Mouse (Mus musculus) CH12.LX (cell line): ENCODE data around the gene Clec12a. TPM values are rescaled to one million over a fixed set of nuclear protein-coding genes. Genes with fewer than 3 reads are reported as not detected.

Experiments used
- DNase-seq: peaks from one replicate; pipeline ENCODE4 v3.0.0-alpha.2; 2013; ENCODE audit errors: extremely low read depth
- H3K27ac ChIP-seq: 2 replicates; pipeline ENCODE4 v1.5.1; 2012; ENCODE audit warnings: low read depth, mild to moderate bottlenecking, control low read depth, moderate library complexity; ENCODE audit not compliant: insufficient read depth
- H3K27me3 ChIP-seq: replicated peaks from 2 replicates; pipeline ENCODE3; 2012; ENCODE audit warnings: inconsistent platforms
- H3K36me3 ChIP-seq, 2 experiments: replicated peaks in 1 of 2; 2 replicates each; pipeline versions ENCODE3 to v1.6.1; 2012; ENCODE audit warnings: inconsistent platforms in 1 of 2, low read length in 1 of 2, mild to moderate bottlenecking in 1 of 2, mixed read lengths in 1 of 2, moderate library complexity in 1 of 2; ENCODE audit not compliant: control insufficient read depth in 1 of 2, insufficient read depth in 1 of 2
- H3K4me1 ChIP-seq, 2 experiments: 2 replicates each; pipeline ENCODE4 v1.6.1; 2012; ENCODE audit warnings: inconsistent platforms in 1 of 2, moderate library complexity in 1 of 2; ENCODE audit not compliant: insufficient read depth in 2 of 2, control insufficient read depth in 1 of 2
- H3K4me2 ChIP-seq: 2 replicates; pipeline ENCODE4 v1.6.1; 2012; ENCODE audit warnings: low read depth, mild to moderate bottlenecking, control low read depth; ENCODE audit not compliant: poor library complexity, insufficient read depth, severe bottlenecking
- H3K4me3 ChIP-seq, 3 experiments: fragments of 150-350 bp in 1 of 3; sonication (generic) in 1 of 3; replicated peaks in 1 of 3; 2 replicates each; pipeline versions ENCODE3 to v1.5.1; 2011 to 2012; ENCODE audit warnings: low read depth in 2 of 3, low read length in 2 of 3, mild to moderate bottlenecking in 2 of 3, moderate library complexity in 2 of 3, control low read depth in 1 of 3, improper control_type of control experiment in 1 of 3, inconsistent platforms in 1 of 3, mixed read lengths in 1 of 3; ENCODE audit not compliant: poor library complexity in 1 of 3
- H3K79me2 ChIP-seq: replicated peaks from 2 replicates; pipeline ENCODE4 v1.6.1; 2012; ENCODE audit warnings: mild to moderate bottlenecking, moderate library complexity; ENCODE audit not compliant: control insufficient read depth, poor library complexity, insufficient read depth, severe bottlenecking; ENCODE audit errors: extremely low read depth
- H3K9ac ChIP-seq: 2 replicates; pipeline ENCODE4 v1.6.1; 2012; ENCODE audit warnings: low read depth, mild to moderate bottlenecking, control low read depth, moderate library complexity; ENCODE audit not compliant: insufficient read depth
- H3K9me3 ChIP-seq: replicated peaks from 2 replicates; pipeline ENCODE3; 2012; ENCODE audit warnings: low read length, inconsistent platforms, mixed read lengths
- BHLHE40 ChIP-seq: IDR thresholded peaks from 2 replicates; pipeline ENCODE4 v1.6.1; 2011; ENCODE audit warnings: mild to moderate bottlenecking, low read depth, low read length, improper control_type of control experiment
- CHD1 ChIP-seq: IDR thresholded peaks from 2 replicates; pipeline ENCODE4 v1.6.1; 2012; ENCODE audit warnings: low read depth, low read length, improper control_type of control experiment, inconsistent platforms
- CTCF ChIP-seq, 2 experiments: IDR thresholded peaks in 1 of 2; conservative IDR thresholded peaks in 1 of 2; 2 replicates each; pipeline ENCODE4 v1.5.1; 2011 to 2012; ENCODE audit warnings: low read depth in 2 of 2, low read length in 2 of 2, improper control_type of control experiment in 1 of 2, inconsistent platforms in 1 of 2, mild to moderate bottlenecking in 1 of 2, moderate library complexity in 1 of 2
- E2F4 ChIP-seq: IDR thresholded peaks from 2 replicates; pipeline ENCODE4 v1.6.1; 2011; ENCODE audit warnings: low read depth, low read length, improper control_type of control experiment; ENCODE audit not compliant: insufficient replicate concordance
- ELF1 ChIP-seq: IDR thresholded peaks from 2 replicates; pipeline ENCODE4 v1.6.1; 2014; ENCODE audit warnings: low read depth, mild to moderate bottlenecking, inconsistent platforms, low read length, improper control_type of control experiment
- EP300 ChIP-seq: IDR thresholded peaks from 2 replicates; pipeline ENCODE4 v1.6.1; 2011; ENCODE audit warnings: low read length, improper control_type of control experiment
- ETS1 ChIP-seq: conservative IDR thresholded peaks from 2 replicates; pipeline ENCODE4 v1.6.1; 2012; ENCODE audit warnings: low read depth, mild to moderate bottlenecking, inconsistent platforms, low read length, improper control_type of control experiment, moderate library complexity
- GABPA ChIP-seq: IDR thresholded peaks from 2 replicates; pipeline ENCODE4 v1.6.1; 2012; ENCODE audit warnings: low read depth, low read length, improper control_type of control experiment, inconsistent platforms; ENCODE audit not compliant: insufficient replicate concordance
- HCFC1 ChIP-seq: IDR thresholded peaks from 2 replicates; pipeline ENCODE4 v1.6.1; 2012; ENCODE audit warnings: low read depth, mild to moderate bottlenecking, inconsistent platforms, low read length, improper control_type of control experiment
- IRF4 ChIP-seq: IDR thresholded peaks from 2 replicates; pipeline ENCODE4 v1.6.1; 2014; ENCODE audit warnings: low read depth, mild to moderate bottlenecking, inconsistent platforms, low read length, improper control_type of control experiment
- KAT2A ChIP-seq: IDR thresholded peaks from 2 replicates; pipeline ENCODE4 v1.6.1; 2012; ENCODE audit warnings: low read length, improper control_type of control experiment, inconsistent platforms; ENCODE audit not compliant: insufficient replicate concordance
- MAFK ChIP-seq: IDR thresholded peaks from 2 replicates; pipeline ENCODE4 v1.6.1; 2011; ENCODE audit warnings: low read length, improper control_type of control experiment; ENCODE audit not compliant: insufficient replicate concordance
- MAX ChIP-seq: IDR thresholded peaks from 2 replicates; pipeline ENCODE4 v1.6.1; 2011; ENCODE audit warnings: low read length, improper control_type of control experiment
- MAZ ChIP-seq: IDR thresholded peaks from 2 replicates; pipeline ENCODE4 v1.6.1; 2012; ENCODE audit warnings: low read depth, mild to moderate bottlenecking, inconsistent platforms, low read length, improper control_type of control experiment, moderate library complexity
- NELFE ChIP-seq: IDR thresholded peaks from 2 replicates; pipeline ENCODE4 v1.6.1; 2011; ENCODE audit warnings: low read depth, low read length, improper control_type of control experiment
- SIN3A ChIP-seq: IDR thresholded peaks from 2 replicates; pipeline ENCODE4 v1.6.1; 2012; ENCODE audit warnings: low read length, improper control_type of control experiment, inconsistent platforms
- TCF12 ChIP-seq: IDR thresholded peaks from 2 replicates; pipeline ENCODE4 v1.6.1; 2014; ENCODE audit warnings: low read depth, mild to moderate bottlenecking, inconsistent platforms, low read length, improper control_type of control experiment
- UBTF ChIP-seq: IDR thresholded peaks from 2 replicates; pipeline ENCODE4 v1.6.1; 2012; ENCODE audit warnings: low read depth, mild to moderate bottlenecking, inconsistent platforms, low read length, improper control_type of control experiment, moderate library complexity
- ZC3H11A ChIP-seq: IDR thresholded peaks from 2 replicates; pipeline ENCODE4 v1.6.1; 2012; ENCODE audit warnings: low read depth, mild to moderate bottlenecking, inconsistent platforms, low read length, improper control_type of control experiment
- ZMIZ1 ChIP-seq: IDR thresholded peaks from 2 replicates; pipeline ENCODE4 v1.6.1; 2012; ENCODE audit warnings: low read depth, mild to moderate bottlenecking, inconsistent platforms, low read length, improper control_type of control experiment
- ZNF384 ChIP-seq: IDR thresholded peaks from 2 replicates; pipeline ENCODE4 v1.6.1; 2012; ENCODE audit warnings: low read depth, low read length, improper control_type of control experiment, inconsistent platforms
- dilution Hi-C: fragments of 300-500 bp; cut with MboI; formaldehyde crosslinking; loops from 2 replicates; pipeline ENCODE4 v1.14.3; 2020; ENCODE audit warnings: low sequenced_read_pairs; ENCODE audit not compliant: extremely low pct_unique_long_range_greater_than_20kb, extremely low pct_ligation_motif_present
- in situ Hi-C: fragments of 300-500 bp; cut with MboI; formaldehyde crosslinking; loops from 3 replicates; pipeline ENCODE4 v1.14.3; 2019; ENCODE audit warnings: low sequenced_read_pairs, low pct_ligation_motif_present, low pct_unique_long_range_greater_than_20kb, mixed read lengths
- polyA plus RNA-seq: library from polyadenylated mRNA; unstranded; fragments of >175 nt; gene quantifications from 2 replicates; pipeline ENCODE4 v1.2.1, GENCODE M21; 2012; ENCODE audit warnings: low read depth; ENCODE audit not compliant: insufficient read length
- total RNA-seq, 2 experiments: library from RNA; depleted of rRNA; stranded (reverse); fragments of 300-350 nt in 1 of 2; fragments of >200 nt in 1 of 2; gene quantifications; 2 replicates each; pipeline ENCODE4 v1.2.3; 2012 to 2014

Clec12a gene
- total and polyA plus RNA-seq, 3 experiments = 1.7 to 11.9 (median 8.0) TPM

DNA sequence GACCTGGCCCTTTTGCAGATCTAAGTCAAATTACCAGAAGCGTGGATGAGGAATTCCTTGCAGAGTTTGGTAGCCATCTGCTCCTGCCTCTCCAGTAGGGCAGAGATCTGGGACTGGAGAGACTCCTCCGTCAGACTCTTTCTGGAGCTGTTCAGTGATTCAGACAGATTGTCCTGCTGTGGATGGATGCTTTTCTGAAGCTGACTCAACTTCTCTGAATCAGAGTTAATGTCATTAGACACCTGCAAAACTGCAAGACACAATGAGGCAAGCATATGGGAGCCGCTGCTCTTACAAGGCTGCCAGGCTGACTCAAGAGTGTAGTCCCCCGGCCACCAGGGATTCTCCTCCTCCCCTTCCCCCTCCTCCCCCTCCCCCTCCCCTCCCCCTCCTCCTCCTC, 38.0 kb downstream of the Clec12a start:
- Histone ChIP-seq H3K4me3 (no peak overlapping the region), H3K4me1 (no peaks in the 10 kb centered on the region), H3K4me2 (no peak overlapping the region), H3K9ac (no peak overlapping the region), H3K36me3 (no peaks in the 10 kb centered on the region), H3K79me2 (no peaks in the 10 kb centered on the region), H3K9me3 (peaks cover 8% of the 10 kb centered on the region), H3K27me3 (no peaks in the 10 kb centered on the region), H3K27ac (no peak overlapping the region)
- dilution Hi-C loops = no loop called here
- in situ Hi-C loops = loop anchor here (10.0 kb wide), 1 partner anchor 134 kb away; the partner anchor contains the start of gene Tmem52b
- TF ChIP-seq SIN3A (no peak), UBTF (no peak), MAFK (no peak), MAX (no peak), EP300 (no peak), NELFE (no peak), HCFC1 (no peak), ZNF384 (no peak), CTCF (conservative IDR thresholded peaks at IDR 0.05 in 1 of 2, IDR thresholded peaks at IDR 0.05 in 1 of 2; ENCODE audit: low read depth in 2 of 2, low read length in 2 of 2) (no peak)
- no peak for DNase-seq

DNA sequence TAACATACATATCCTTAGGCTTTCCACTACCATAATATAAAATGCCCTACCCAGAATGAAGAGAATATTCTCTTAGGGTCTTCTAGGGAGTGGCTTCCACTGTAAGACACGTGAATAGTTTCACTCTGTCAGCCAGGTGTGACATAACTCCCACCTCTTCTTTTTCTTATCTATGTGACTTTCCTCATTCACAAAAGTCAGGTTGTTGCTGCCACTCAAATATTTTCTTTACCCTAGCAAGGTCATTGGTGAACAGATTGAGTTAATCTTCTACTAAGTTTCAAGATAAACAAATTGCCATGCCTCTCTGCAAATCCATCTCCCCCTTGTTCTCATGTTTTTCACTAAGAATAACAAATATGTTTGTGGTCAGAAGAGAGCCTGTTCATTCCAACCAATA, 39.2 kb downstream of the Clec12a start:
- no peak overlapping the region for H3K27ac ChIP-seq
- in situ Hi-C loops = loop anchor here (10.0 kb wide), 1 partner anchor 133 kb away; the partner anchor contains the start of gene Tmem52b
- dilution Hi-C loops = no loop called here
- no peaks in the 10 kb centered on the region for H3K4me1 ChIP-seq
- no peak overlapping the region for H3K4me2 ChIP-seq
- no peak for DNase-seq
- no peaks in the 10 kb centered on the region for H3K79me2 ChIP-seq
- no peaks in the 10 kb centered on the region for H3K9me3 ChIP-seq
- no peaks in the 10 kb centered on the region for H3K36me3 ChIP-seq
- no peak overlapping the region for H3K4me3 ChIP-seq
- H3K27me3 ChIP-seq = no peaks in the 10 kb centered on the region
- no peak overlapping the region for H3K9ac ChIP-seq
- TF ChIP-seq BHLHE40 (no peak), KAT2A (no peak), CHD1 (no peak), ELF1 (no peak), ZNF384 (no peak), IRF4 (no peak), MAZ (no peak), TCF12 (no peak), EP300 (no peak), NELFE (no peak), ETS1 (no peak), ZMIZ1 (no peak), GABPA (no peak), MAX (no peak), E2F4 (no peak), ZC3H11A (no peak)
